Mouse (Mus musculus): Measurements from ENCODE around the gene Zmiz1.

GRCm38 (mm10) chr14:25502355-25502754, 43.4 kb downstream of the Zmiz1 start:
- no peak for TF ChIP-seq CTCF (IDR thresholded peaks at IDR 0.05; ENCODE audit: low read depth, low read length)
- TF ChIP-seq POLR2A (IDR thresholded peaks at IDR 0.05; ENCODE audit: borderline replicate concordance, low read depth, low read length) = no peak

Data from bone marrow macrophage, adult 2 months (primary cell).